Mouse (Mus musculus) brain, embryonic 14.5 days (tissue): Measurements from ENCODE around the gene Trim44.

ENCODE experiments used
- CTCF ChIP-seq: fragments of 200-500 bp; IDR thresholded peaks from 2 replicates; pipeline ENCODE4 v1.5.1; 2012; ENCODE audit warnings: inconsistent platforms, mild to moderate bottlenecking, moderate library complexity, borderline replicate concordance; ENCODE audit not compliant: insufficient read depth, insufficient read length; ENCODE audit errors: extremely low read depth
- POLR2A ChIP-seq: fragments of 200-500 bp; IDR thresholded peaks from 2 replicates; pipeline ENCODE4 v1.6.1; 2012; ENCODE audit warnings: mild to moderate bottlenecking, inconsistent platforms, borderline replicate concordance; ENCODE audit not compliant: poor library complexity, insufficient read depth, insufficient read length, severe bottlenecking; ENCODE audit errors: extremely low read depth

DNA sequence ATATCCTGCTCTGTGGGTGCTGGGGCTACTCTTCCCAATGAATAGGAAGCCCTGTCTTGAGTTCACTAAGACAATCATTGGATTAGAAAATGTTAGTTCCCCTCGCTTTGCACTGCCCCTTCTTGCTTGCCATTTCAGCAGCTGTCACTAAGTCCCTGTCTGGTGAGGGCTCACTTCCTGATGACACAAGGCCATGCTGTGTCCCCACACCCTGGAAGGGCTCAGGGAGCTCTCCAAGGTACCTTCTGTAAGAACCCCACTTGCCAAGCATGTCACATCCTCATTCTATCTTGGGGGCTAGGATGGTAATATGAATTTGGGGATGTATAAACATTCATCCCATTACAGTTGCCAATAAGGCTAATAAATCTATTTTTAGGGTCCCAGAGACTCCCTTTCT lies 129.7 kb downstream of the Trim44 start:
- TF ChIP-seq POLR2A (no peak), CTCF (no peak)
